Mouse (Mus musculus) large intestine, adult 2 months (tissue): ENCODE measurements around the gene Zfp69. TPM values are rescaled to one million over a fixed set of nuclear protein-coding genes. Genes with fewer than 3 reads are reported as not detected.

Source experiments
- DNase-seq: peaks from one replicate; pipeline ENCODE4 v3.0.0-alpha.2; 2012; ENCODE audit warnings: low read depth, low spot score
- WGBS: fragments of 180-500 bp; shearing (Covaris S2); methylation state at CpG from one replicate; pipeline ENCODE4 v1.1.7; 2018; 5-methylcytosine and 5-hydroxymethylcytosine counted together
- polyA plus RNA-seq: library from polyadenylated mRNA; depleted of rRNA; stranded (reverse); fragments of >200 nt; gene quantifications from 2 replicates; pipeline ENCODE4 v1.2.3, GENCODE M21; 2012; rRNA removed

The Zfp69 gene
- polyA plus RNA-seq: 0.89 and 1.6 TPM in 2 replicates

DNA sequence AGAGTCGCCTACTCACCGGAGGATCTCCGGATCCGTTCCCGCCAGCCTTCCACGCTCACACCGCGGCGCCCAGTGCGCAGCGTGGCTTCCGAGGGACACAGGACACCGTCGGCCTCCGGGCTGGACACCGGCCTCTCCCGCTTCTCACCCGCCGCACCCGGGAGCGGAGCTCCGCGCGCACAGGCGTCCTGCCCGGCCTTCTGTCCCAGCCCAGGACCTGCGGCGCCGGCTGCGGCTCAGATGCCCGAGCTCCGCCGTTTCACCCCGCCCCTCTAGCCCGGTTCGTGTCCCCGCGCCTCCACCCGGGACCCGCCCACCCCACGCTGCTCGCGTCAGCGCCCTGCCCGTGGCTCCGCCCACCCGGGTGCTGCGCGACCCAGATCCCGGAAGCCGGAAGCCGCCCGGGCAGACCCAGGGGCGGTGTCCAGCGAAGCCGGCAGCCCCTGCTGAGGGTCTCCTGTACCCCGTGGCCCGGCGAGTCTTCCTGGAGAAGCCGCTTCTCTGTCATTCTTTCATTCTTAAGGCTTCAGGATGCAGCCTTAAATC lies at the start of gene Zfp69:
Gene Zfp69 (minus strand): TSS at position 272 of the 546 bp plus-strand sequence.
- DNase-seq: peak; percentile 64
- 1% methylated on average over 60 of the region's 60 CpGs for WGBS

DNA sequence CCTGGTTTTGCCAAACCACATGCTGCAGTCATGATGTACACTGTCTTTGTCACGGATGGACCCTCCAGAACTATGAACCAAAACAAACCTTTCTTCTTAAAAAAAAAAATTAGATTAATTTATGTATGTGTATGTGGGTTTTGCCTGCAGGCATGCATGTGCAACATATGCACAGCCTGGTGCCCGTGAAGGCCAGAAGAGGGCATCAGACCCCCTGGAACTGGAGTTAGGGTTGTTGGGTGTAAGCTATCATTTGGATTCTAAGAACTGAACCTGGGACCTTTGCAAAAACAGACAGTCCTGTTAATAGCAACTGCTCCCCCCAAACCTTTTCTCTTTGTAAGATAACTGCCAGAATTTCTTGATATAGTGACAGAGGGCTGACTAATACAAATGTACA lies 49.5 kb upstream of the Zfp69 start:
- 85% methylated on average over 2 of the region's 2 CpGs for WGBS
- no peak for DNase-seq

DNA sequence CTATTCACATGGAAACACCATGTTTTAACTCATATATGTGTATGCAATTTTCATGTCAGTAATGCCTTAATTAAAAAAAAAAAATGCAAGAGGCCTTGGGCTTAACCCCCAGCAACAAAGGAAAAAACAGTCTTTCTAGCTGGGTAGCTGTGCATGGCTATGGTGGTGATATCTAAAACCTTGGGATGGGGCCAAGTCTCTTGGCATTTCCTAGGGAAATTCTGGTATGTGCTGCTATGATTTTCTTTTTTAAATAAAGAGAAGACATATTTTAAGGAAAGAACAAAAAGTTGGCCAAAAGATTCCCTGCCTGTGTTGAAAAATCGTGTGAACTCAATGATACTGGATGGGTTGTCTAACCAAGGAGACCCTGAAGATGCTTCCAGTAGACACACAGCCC lies 44.4 kb upstream of the Zfp69 start:
- no peak for DNase-seq
- 62% methylated on average over 1 of the region's 1 CpGs for WGBS

- 76% methylated on average over 1 of the region's 1 CpGs for whole genome bisulfite sequencing
Measured at GRCm38 (mm10) chr4:120993025-120993424, 41.5 kb upstream of the Zfp69 start.

GRCm38 (mm10) chr4:120992284-120992683 lies 40.8 kb upstream of the Zfp69 start:
- DNase-seq: no peak
- whole genome bisulfite sequencing: 78% methylated on average over 2 of the region's 2 CpGs

More at GRCm38 (mm10) chr4:120993025-120993424, 41.5 kb upstream of the Zfp69 start:
- DNase-seq: no peak

- no peak for DNase-seq
- 69% methylated on average over 4 of the region's 4 CpGs for WGBS
Measured at GRCm38 (mm10) chr4:120987319-120987718, 35.8 kb upstream of the Zfp69 start.

DNA sequence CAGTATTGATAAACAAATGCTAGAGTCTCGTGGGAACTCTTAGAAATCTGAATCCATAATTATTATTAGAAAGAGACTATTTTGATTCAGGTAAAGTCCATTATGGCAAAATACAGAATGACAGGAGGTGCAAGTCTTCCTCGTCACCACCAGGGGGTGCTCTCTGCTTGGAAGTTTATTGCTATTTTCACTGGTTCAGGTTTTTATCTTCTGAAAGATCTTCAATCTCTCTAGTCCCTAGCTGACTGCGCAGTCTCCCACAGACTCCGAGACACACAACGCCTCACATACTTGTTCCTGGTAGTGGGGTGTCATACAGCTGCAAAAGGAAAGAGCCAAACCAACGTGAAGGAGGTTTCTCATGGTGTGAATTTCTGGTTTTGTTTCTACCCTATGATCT lies 34.9 kb upstream of the Zfp69 start:
- no peak for DNase-seq
- 8% methylated on average over 6 of the region's 6 CpGs for WGBS

DNA sequence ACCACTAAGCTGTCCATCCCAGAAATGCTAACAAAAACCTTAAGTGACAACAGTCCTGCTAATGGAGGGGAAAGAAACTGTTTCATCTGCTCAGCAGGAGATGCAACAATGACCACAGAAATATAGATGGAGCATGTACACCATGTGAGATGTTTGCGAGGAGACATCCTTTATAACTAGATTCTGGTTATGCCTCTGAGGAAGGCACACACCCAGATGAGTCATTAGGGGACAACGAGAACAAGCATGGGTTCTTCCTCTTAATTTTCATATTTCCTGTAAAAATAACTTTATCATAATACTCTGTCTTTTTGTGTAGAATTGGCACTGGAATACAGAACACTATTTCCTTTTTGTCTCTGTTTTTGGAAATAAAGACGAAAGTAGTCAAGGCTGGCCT lies 26.7 kb upstream of the Zfp69 start:
- 62% methylated on average over 3 of the region's 3 CpGs for WGBS
- no peak for DNase-seq

- WGBS: 86% methylated on average over 4 of the region's 4 CpGs
- DNase-seq: no peak
Measured at GRCm38 (mm10) chr4:120975428-120975734, 23.9 kb upstream of the Zfp69 start.

DNA sequence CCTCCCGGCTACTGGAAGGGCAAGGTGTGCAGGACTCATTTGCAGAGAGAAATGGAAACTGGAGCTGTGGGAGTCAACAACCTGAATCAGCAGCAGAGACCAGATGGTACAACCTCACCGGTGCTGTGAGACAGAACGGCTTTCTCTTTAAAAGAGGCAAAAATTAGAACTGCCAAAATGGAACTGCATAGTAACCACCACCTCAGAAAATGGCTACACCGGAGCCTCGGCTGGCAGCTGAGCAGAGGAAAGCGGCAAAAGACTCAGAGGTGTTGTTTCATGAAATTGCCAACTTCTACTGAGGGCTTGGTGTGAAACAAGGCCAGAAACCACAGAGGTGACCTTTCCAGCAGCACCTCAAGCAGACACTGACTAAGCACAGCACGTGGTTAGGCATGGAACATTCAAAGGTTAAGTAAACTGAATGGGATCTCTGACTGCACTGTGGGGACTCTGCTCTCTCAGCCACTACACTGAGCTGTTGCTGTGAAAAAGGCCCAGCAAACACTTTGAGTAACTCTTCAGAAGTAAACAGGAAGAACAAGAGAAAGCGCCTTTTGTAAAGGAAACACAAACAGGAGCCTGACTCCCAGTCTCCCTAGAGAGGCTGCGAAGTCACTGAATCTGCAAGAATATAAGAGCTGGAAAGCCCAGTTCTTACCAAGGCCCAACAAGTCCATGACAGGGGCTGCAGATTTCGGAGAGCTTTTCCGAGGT lies 23.4 kb upstream of the Zfp69 start:
- WGBS: 84% methylated on average over 11 of the region's 11 CpGs
- DNase-seq: no peak

DNA sequence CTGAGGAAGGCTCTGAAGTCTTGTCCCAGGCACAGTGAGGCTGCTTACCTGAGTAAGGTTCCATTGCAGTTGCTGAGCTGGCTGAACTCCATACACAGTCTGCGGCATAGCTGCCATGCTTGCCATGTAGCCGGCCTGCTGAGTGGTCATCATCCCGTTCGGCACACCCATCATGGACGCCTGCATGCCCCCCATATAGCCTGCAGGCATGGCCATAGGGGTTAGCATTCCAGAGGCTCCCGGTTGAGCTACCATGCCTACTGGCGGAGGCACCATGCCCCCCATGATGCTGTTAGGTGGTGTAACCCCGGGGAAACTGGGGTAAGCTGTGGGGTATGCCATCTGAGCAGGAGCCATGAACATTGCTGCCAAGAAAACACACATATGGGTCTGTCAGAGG lies 20.3 kb upstream of the Zfp69 start:
- WGBS: 95% methylated on average over 8 of the region's 8 CpGs
- no peak for DNase-seq

- DNase-seq: no peak
- 77% methylated on average over 5 of the region's 5 CpGs for WGBS
Measured at GRCm38 (mm10) chr4:120969382-120970146, 18.1 kb upstream of the Zfp69 start.

DNA sequence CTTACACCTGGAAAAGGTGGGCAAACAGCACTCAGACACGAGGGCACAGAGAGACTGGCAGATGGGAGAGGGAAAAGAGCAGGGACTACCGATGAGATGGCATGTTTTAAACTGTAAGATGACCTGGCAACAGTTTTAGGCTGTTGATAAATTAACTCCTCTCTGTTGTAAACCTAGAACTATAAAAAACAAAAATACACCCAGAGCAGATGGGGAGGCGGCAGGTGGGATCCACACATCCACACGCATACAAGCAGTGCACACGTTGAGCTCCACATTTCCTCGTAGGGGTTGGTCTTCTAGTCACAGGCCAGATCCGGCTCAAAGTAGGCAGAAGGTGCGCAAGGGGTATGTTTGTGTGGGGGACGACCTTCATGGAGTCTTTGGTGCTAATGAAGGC lies 17.0 kb upstream of the Zfp69 start:
- WGBS: 89% methylated on average over 9 of the region's 9 CpGs
- DNase-seq: no peak

GRCm38 (mm10) chr4:120955586-120955985 lies 4.1 kb upstream of the Zfp69 start:
- no peak for DNase-seq
- WGBS: 85% methylated on average over 1 of the region's 1 CpGs

GRCm38 (mm10) chr4:120953667-120954066 lies 2.2 kb upstream of the Zfp69 start:
- WGBS: 83% methylated on average over 1 of the region's 1 CpGs
- DNase-seq: no peak

DNA sequence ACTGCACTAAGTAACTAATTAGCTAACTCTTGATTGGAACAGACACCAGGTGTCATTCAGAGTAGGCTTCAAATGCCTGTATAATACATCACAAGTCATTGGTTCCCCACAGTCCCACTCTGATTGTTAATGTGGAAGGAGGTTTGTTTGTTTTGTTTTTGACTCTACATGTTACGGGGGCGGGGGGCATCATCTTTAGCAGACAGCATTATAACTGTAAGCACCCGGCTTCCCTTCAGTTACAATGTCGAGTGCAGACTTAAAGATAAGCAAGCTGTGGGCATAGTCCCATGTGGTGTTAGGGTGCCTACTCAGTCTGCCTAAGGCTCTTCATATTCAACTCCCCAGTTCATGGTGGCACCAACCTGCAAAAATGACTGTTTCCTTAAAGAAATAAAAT lies 1.5 kb upstream of the Zfp69 start:
- WGBS: 85% methylated on average over 4 of the region's 4 CpGs
- no peak for DNase-seq

GRCm38 (mm10) chr4:120952163-120952562 lies 664 bp upstream of the Zfp69 start:
- DNase-seq: no peak

GRCm38 (mm10) chr4:120950763-120951427 lies 604 bp downstream of the Zfp69 start:
- 4% methylated on average over 20 of the region's 20 CpGs for WGBS
- DNase-seq: peak; percentile 16

More at GRCm38 (mm10) chr4:120952163-120952562, 664 bp upstream of the Zfp69 start:
- WGBS: 26% methylated on average over 6 of the region's 6 CpGs

GRCm38 (mm10) chr4:120948938-120949337 lies 2.6 kb downstream of the Zfp69 start:
- WGBS: 80% methylated on average over 3 of the region's 3 CpGs
- DNase-seq: no peak

GRCm38 (mm10) chr4:120935006-120935405 lies 16.5 kb downstream of the Zfp69 start:
- 39% methylated on average over 3 of the region's 3 CpGs for WGBS
- no peak for DNase-seq
